Mouse (Mus musculus): ENCODE measurements at regions not wholly inside any gene's neighbourhood (a gene's known extent, or its start where the extent isn't known, plus 50 kb on each side); places are given as distances from the start of the nearest gene placed in this dataset.

DNA sequence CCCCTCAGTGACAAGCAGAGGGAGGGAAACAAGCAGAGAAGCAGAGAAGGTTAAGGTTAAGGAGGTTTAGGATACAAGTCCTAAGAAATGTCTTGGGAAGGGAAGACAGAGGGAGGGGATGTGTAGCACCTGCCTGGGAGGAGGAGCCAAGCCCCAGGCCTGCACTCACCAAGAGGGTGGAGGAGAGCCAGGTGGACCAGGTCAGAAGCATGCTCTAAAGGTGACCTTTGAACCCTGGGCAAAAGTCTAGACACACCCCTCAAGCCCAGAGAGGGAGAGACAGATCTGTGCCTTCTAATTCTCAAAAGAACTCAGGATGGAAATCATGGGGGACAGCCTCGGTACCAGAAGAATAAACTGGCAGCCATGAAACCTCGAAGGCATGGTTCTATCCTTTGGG, 54.4 kb upstream of the Calm2 start:
- Histone ChIP-seq H3K27ac (replicated peaks) (no peak overlapping the region), H3K27me3 (replicated peaks) (peaks cover 12% of the 10 kb centered on the region), H3K9ac (no peak overlapping the region), H3K4me2 (no peak overlapping the region), H3K4me1 (peaks cover 22% of the 10 kb centered on the region), H3K9me3 (no peaks in the 10 kb centered on the region), H3K36me3 (no peaks in the 10 kb centered on the region), H3K4me3 (no peak overlapping the region)
- ATAC-seq (ENCODE audit: extremely low read depth, insufficient number of reproducible peaks, low FRiP score, low TSS enrichment): no peak
- 53% methylated on average over 2 of the region's 2 CpGs for WGBS

- 30% methylated on average over 10 of the region's 10 CpGs for WGBS
- H3K9me3 ChIP-seq: no peaks in the 10 kb centered on the region
- peaks cover 12% of the 10 kb centered on the region for H3K27me3 ChIP-seq (replicated peaks)
- no peak overlapping the region for H3K4me2 ChIP-seq
- H3K9ac ChIP-seq: peak overlapping the region; percentile 38; the same call in 1 of the 2 replicates
- H3K27ac ChIP-seq (replicated peaks): peak overlapping the region; percentile 60
- H3K36me3 ChIP-seq: no peaks in the 10 kb centered on the region
- peaks cover 22% of the 10 kb centered on the region for H3K4me1 ChIP-seq
- ATAC-seq (ENCODE audit: extremely low read depth, insufficient number of reproducible peaks, low FRiP score, low TSS enrichment): no peak
- H3K4me3 ChIP-seq: no peak overlapping the region
Observed at GRCm38 (mm10) chr17:87501687-87502387, 55.1 kb upstream of the Calm2 start.

GRCm38 (mm10) chr17:87502388-87503369, 55.9 kb upstream of the Calm2 start:
- Histone ChIP-seq H3K27me3 (replicated peaks) (peaks cover 12% of the 10 kb centered on the region), H3K9ac (no peak overlapping the region; the same call in 1 of the 2 replicates), H3K4me2 (peak overlapping the region; percentile 22; the same call in 1 of the 2 replicates), H3K9me3 (no peaks in the 10 kb centered on the region), H3K27ac (replicated peaks) (no peak overlapping the region), H3K4me1 (peaks cover 22% of the 10 kb centered on the region), H3K4me3 (no peak overlapping the region), H3K36me3 (no peaks in the 10 kb centered on the region)
- WGBS: 14% methylated on average over 14 of the region's 14 CpGs
- no peak for ATAC-seq (ENCODE audit: extremely low read depth, insufficient number of reproducible peaks, low FRiP score, low TSS enrichment)

- Histone ChIP-seq H3K4me3 (no peak overlapping the region), H3K4me1 (peaks cover 30% of the 10 kb centered on the region), H3K36me3 (no peaks in the 10 kb centered on the region), H3K27me3 (replicated peaks) (peaks cover 12% of the 10 kb centered on the region), H3K9ac (no peak overlapping the region), H3K27ac (replicated peaks) (no peak overlapping the region), H3K4me2 (no peak overlapping the region; the same call in 1 of the 2 replicates), H3K9me3 (no peaks in the 10 kb centered on the region)
- ATAC-seq (ENCODE audit: extremely low read depth, insufficient number of reproducible peaks, low FRiP score, low TSS enrichment): no peak
- 64% methylated on average over 5 of the region's 5 CpGs for WGBS
Observed at GRCm38 (mm10) chr17:87503491-87503890, 56.8 kb upstream of the Calm2 start.

DNA sequence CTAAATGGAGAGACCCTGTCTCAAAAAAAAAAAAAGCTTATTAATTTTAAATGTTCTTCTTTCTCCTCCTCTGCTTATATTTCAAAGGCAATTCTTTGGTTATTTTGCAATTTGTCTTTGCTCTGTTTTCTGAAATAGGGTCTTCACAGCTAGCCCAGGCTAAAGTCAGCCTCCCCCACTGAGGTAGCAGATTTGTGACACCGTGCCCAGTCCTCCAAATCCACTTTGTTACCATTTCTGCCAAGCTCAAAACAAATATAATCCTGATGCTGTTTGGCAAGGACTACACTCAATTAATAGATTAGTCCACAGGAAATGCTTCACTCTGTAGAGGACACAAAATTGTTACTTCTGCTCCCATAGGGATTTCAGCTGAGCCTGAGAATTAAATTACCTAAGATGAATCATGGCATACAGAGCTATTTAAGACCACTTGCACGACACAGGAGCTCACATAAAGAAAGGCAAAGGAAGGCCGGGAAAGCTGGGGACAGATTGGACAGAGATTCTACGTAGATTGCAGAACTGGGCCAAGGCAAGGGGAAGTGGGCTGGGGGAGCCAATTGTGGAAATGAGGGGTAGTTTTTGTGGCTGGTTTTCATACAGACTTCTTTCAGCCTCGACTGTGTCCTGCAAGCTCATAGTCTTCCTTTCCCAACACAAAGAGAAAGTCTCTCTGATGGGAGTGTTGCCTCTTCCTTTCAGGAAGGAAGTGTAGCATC, 58.4 kb upstream of the Calm2 start:
- Histone ChIP-seq H3K4me3 (no peak overlapping the region), H3K27ac (replicated peaks) (no peak overlapping the region), H3K4me1 (peaks cover 37% of the 10 kb centered on the region), H3K27me3 (replicated peaks) (peaks cover 10% of the 10 kb centered on the region), H3K36me3 (no peaks in the 10 kb centered on the region), H3K9ac (no peak overlapping the region), H3K9me3 (no peaks in the 10 kb centered on the region), H3K4me2 (no peak overlapping the region)
- WGBS: 62% methylated on average over 5 of the region's 5 CpGs
- ATAC-seq (ENCODE audit: extremely low read depth, insufficient number of reproducible peaks, low FRiP score, low TSS enrichment): no peak

GRCm38 (mm10) chr17:87507848-87508247, 61.1 kb upstream of the Calm2 start:
- H3K4me2 ChIP-seq: no peak overlapping the region
- peaks cover 29% of the 10 kb centered on the region for H3K4me1 ChIP-seq
- no peak overlapping the region for H3K4me3 ChIP-seq
- 48% methylated on average over 8 of the region's 8 CpGs for WGBS
- H3K36me3 ChIP-seq: no peaks in the 10 kb centered on the region
- H3K9me3 ChIP-seq: no peaks in the 10 kb centered on the region
- no peak for ATAC-seq (ENCODE audit: extremely low read depth, insufficient number of reproducible peaks, low FRiP score, low TSS enrichment)
- no peaks in the 10 kb centered on the region for H3K27me3 ChIP-seq (replicated peaks)
- no peak overlapping the region for H3K9ac ChIP-seq
- no peak overlapping the region for H3K27ac ChIP-seq (replicated peaks)

DNA sequence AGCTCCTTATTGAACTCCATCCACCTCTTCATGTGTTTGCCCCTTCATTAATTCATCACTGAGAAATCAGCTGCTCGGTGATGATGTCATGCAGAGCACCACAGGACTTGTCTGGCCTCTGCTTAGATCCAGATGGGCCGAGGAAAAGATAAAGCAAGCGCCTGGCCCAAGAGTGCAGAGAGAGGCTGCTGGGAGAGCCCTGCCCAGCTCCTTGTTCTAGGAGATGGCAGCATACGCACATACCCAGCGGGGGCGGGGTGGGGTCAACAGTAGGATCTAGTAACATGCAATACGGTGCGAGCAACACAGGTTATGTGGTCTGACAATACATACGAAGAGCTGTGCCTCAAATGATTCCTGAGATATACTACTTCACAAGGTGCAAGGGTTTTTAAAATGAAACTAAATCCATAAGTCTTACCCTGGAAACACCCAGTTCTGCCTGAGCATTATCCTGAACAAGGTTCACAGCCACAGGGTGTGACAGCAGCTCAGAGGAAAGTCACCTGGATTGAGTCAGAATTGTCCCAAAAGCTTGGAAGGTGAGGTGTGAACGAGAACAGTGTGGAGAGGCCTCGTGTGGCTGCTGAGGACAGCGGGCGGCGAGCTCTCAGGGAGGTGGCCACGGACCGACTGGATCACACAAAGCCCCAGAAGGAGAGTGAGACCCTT, 62.0 kb upstream of the Calm2 start:
- 56% methylated on average over 16 of the region's 16 CpGs for WGBS
- Histone ChIP-seq H3K4me3 (no peak overlapping the region), H3K4me2 (no peak overlapping the region), H3K27me3 (replicated peaks) (no peaks in the 10 kb centered on the region), H3K36me3 (no peaks in the 10 kb centered on the region), H3K9ac (no peak overlapping the region), H3K9me3 (no peaks in the 10 kb centered on the region), H3K4me1 (peaks cover 33% of the 10 kb centered on the region), H3K27ac (replicated peaks) (no peak overlapping the region)
- no peak for ATAC-seq (ENCODE audit: extremely low read depth, insufficient number of reproducible peaks, low FRiP score, low TSS enrichment)

DNA sequence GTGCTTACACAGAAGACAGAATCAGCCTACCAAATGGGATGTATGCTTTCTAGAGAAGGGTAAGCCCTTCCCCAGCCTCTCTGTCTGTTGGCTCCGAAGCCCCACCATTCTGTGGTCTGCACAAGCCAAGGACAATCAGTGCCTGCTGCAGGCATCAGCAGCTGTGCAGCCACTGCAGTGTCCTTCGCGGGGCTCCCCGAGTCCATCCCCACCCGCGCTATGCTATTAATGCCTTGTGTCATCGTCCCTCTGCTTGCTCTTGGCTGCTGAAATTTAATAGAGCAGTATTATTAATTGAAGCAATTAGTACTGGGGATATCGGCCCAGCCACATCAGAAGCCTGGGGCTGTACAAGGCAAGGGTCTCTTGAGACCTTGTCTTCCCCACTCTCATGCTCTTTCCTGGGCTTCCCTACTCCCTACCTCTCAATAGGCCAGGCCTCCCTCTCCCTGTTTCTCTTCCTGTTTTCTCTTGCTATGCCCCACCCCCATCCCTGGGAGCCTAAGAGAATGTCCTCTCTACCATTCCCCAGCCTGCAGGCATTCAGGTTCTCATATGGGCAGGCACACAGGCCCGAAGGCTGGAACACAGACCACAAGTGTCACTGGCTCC, 65.4 kb upstream of the Calm2 start:
- Histone ChIP-seq H3K4me1 (peaks cover 49% of the 10 kb centered on the region), H3K4me2 (no peak overlapping the region), H3K9me3 (no peaks in the 10 kb centered on the region), H3K27me3 (replicated peaks) (no peaks in the 10 kb centered on the region), H3K27ac (replicated peaks) (no peak overlapping the region), H3K4me3 (no peak overlapping the region), H3K36me3 (no peaks in the 10 kb centered on the region), H3K9ac (no peak overlapping the region)
- no peak for ATAC-seq (ENCODE audit: extremely low read depth, insufficient number of reproducible peaks, low FRiP score, low TSS enrichment)
- WGBS: 69% methylated on average over 9 of the region's 9 CpGs

DNA sequence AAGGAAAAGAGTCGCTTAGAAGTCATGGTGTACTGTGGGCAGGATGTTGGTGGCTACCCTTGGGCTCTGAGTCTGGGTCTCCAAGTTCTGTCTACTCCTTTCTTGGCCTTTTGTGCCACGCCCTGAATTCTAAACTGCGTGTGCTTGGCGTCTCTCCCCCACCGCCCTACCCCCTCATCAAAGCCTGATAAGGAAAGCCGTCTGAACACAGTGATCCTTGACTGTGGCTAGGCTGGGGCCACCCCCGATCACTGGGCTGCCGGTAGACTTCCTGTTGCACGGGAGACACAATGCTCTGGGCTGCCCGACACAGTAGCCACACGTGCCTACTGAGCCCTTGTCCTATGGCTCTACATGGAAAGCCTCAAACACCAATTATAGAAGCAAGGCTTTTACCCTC, 67.1 kb upstream of the Calm2 start:
- Histone ChIP-seq H3K9me3 (no peaks in the 10 kb centered on the region), H3K4me3 (no peak overlapping the region), H3K27ac (replicated peaks) (peak overlapping the region; percentile 62), H3K4me1 (peaks cover 46% of the 10 kb centered on the region), H3K4me2 (peak overlapping the region; percentile 26), H3K9ac (no peak overlapping the region), H3K27me3 (replicated peaks) (no peaks in the 10 kb centered on the region), H3K36me3 (no peaks in the 10 kb centered on the region)
- WGBS: 10% methylated on average over 11 of the region's 11 CpGs
- ATAC-seq (ENCODE audit: extremely low read depth, insufficient number of reproducible peaks, low FRiP score, low TSS enrichment): no peak

GRCm38 (mm10) chr17:87514366-87515126, 67.8 kb upstream of the Calm2 start:
- 0 out of 2 replicates have a peak overlapping the region, but pooled peaks have one; percentile 26 for H3K4me2 ChIP-seq
- peak overlapping the region; percentile 62 for H3K27ac ChIP-seq (replicated peaks)
- H3K36me3 ChIP-seq: no peaks in the 10 kb centered on the region
- no peak overlapping the region for H3K4me3 ChIP-seq
- peaks cover 43% of the 10 kb centered on the region for H3K4me1 ChIP-seq
- 47% methylated on average over 6 of the region's 6 CpGs for WGBS
- no peak overlapping the region for H3K9ac ChIP-seq
- H3K27me3 ChIP-seq (replicated peaks): no peaks in the 10 kb centered on the region
- H3K9me3 ChIP-seq: no peaks in the 10 kb centered on the region
- ATAC-seq (ENCODE audit: extremely low read depth, insufficient number of reproducible peaks, low FRiP score, low TSS enrichment): no peak

Data from heart, embryonic 13.5 days (tissue).